ENCODE assay signal across 12 mouse cellular contexts in the genomic region with DNA sequence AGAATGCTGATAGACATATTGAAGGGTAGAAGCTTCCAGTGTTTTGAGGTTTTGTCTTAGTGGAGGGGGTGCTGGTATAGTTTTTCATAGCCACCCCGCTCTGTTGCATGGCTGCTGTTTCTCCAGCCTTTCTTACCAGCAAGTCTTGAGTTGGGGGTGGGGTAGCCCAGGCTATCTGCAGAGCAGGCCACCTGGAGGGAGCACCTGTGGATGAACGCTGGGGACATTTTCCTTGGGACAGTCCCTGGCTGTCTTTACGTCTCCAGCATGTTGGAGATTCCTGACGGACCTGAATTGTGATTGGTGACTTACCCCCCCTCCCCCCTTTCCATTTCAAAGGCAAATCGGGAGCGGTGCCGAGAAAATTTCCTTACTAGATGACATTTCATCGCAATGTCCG. TPM values are rescaled to one million over a fixed set of nuclear protein-coding genes. Genes with fewer than 3 reads are reported as not detected.
DNase-seq lines count a peak whose midpoint lies in the region; ATAC-seq and TF ChIP-seq lines count a peak whose summit lies in the region.
"Had no signal": no experiment of that assay in that cellular context is flagged by ENCODE, and none has a peak within 500 bp of the region (broad histone marks: within the 10 kb centered on the region; RNA-seq: fewer than 3 reads in every experiment).

No protein-coding gene starts in this region.

- no peaks in the 10 kb centered on the region for H3K9me3 ChIP-seq in embryonic facial prominence, embryonic 13.5 days
- no peaks in the 10 kb centered on the region for H3K9me3 ChIP-seq in embryonic facial prominence, embryonic 10.5 days
- H3K9me3 ChIP-seq in embryonic facial prominence, embryonic 14.5 days (ENCODE audit: control insufficient read depth, low read length) = no peaks in the 10 kb centered on the region
- no peaks in the 10 kb centered on the region for H3K9me3 ChIP-seq in midbrain, embryonic 14.5 days (ENCODE audit: control insufficient read depth, low read length)
- H3K9me3 ChIP-seq: heart, embryonic 15.5 days had no signal

- no peak for ATAC-seq in embryonic facial prominence, embryonic 13.5 days (ENCODE audit: insufficient number of reproducible peaks, insufficient read depth, low FRiP score, low TSS enrichment, low read depth)
- no peak for ATAC-seq in embryonic facial prominence, embryonic 14.5 days (ENCODE audit: low read depth)
- no peak for ATAC-seq in midbrain, embryonic 14.5 days (ENCODE audit: low FRiP score, low TSS enrichment)
- ATAC-seq: liver, postnatal 0 days had no signal

- peaks cover 52% of the 10 kb centered on the region for H3K4me1 ChIP-seq in embryonic facial prominence, embryonic 13.5 days
- peaks cover 43% of the 10 kb centered on the region for H3K4me1 ChIP-seq in embryonic facial prominence, embryonic 10.5 days
- peaks cover 35% of the 10 kb centered on the region for H3K4me1 ChIP-seq in embryonic facial prominence, embryonic 14.5 days (ENCODE audit: control insufficient read depth, insufficient read depth, low read length)
- peaks cover 24% of the 10 kb centered on the region for H3K4me1 ChIP-seq in midbrain, embryonic 14.5 days (ENCODE audit: control insufficient read depth, insufficient read depth, low read length)

- WGBS in embryonic facial prominence, embryonic 13.5 days = 78% methylated on average over 9 of the region's 9 CpGs
- 84% methylated on average over 9 of the region's 9 CpGs for WGBS in embryonic facial prominence, embryonic 10.5 days
- 70% methylated on average over 9 of the region's 9 CpGs for WGBS in embryonic facial prominence, embryonic 14.5 days
- WGBS in midbrain, embryonic 14.5 days = 69% methylated on average over 9 of the region's 9 CpGs

- H3K4me3 ChIP-seq in embryonic facial prominence, embryonic 13.5 days = no peak overlapping the region
- H3K4me3 ChIP-seq in embryonic facial prominence, embryonic 10.5 days = no peak overlapping the region
- no peak overlapping the region for H3K4me3 ChIP-seq in left cerebral cortex, adult 2 months
- H3K4me3 ChIP-seq in embryonic facial prominence, embryonic 14.5 days (ENCODE audit: low read depth, low read length) = no peak overlapping the region
- H3K4me3 ChIP-seq in midbrain, embryonic 14.5 days (replicated peaks; ENCODE audit: low read depth, low read length) = no peak overlapping the region
- H3K4me3 ChIP-seq: heart, embryonic 15.5 days had no signal

- TF ChIP-seq CTCF in left cerebral cortex, adult 2 months (IDR thresholded peaks at IDR 0.05) = no peak

- intact Hi-C loops in left cerebral cortex, adult 2 months (cut with DNase I) = no loop called here
- intact Hi-C loops in left cerebral cortex, postnatal 10 days (cut with DNase I) = no loop called here

- H3K4me2 ChIP-seq in embryonic facial prominence, embryonic 13.5 days = no peak overlapping the region
- no peak overlapping the region for H3K4me2 ChIP-seq in embryonic facial prominence, embryonic 14.5 days (ENCODE audit: low read depth, low read length)
- H3K4me2 ChIP-seq in midbrain, embryonic 14.5 days (ENCODE audit: low read length) = no peak overlapping the region
- H3K4me2 ChIP-seq: heart, embryonic 15.5 days had no signal

- H3K27me3 ChIP-seq in embryonic facial prominence, embryonic 13.5 days = no peaks in the 10 kb centered on the region
- no peaks in the 10 kb centered on the region for H3K27me3 ChIP-seq in embryonic facial prominence, embryonic 10.5 days (replicated peaks; ENCODE audit: low read depth, poor library complexity, severe bottlenecking)
- H3K27me3 ChIP-seq in embryonic facial prominence, embryonic 14.5 days (replicated peaks; ENCODE audit: control insufficient read depth, insufficient read depth, low read length) = no peaks in the 10 kb centered on the region
- H3K27me3 ChIP-seq in midbrain, embryonic 14.5 days (ENCODE audit: control insufficient read depth, insufficient read depth, low read length) = no peaks in the 10 kb centered on the region
- H3K27me3 ChIP-seq: heart, embryonic 15.5 days had no signal

- peaks cover 46% of the 10 kb centered on the region for H3K36me3 ChIP-seq in embryonic facial prominence, embryonic 13.5 days
- peaks cover 69% of the 10 kb centered on the region for H3K36me3 ChIP-seq in embryonic facial prominence, embryonic 10.5 days (replicated peaks)
- H3K36me3 ChIP-seq in embryonic facial prominence, embryonic 14.5 days (ENCODE audit: control insufficient read depth, insufficient read depth, low read length) = peaks cover 39% of the 10 kb centered on the region
- peaks cover 39% of the 10 kb centered on the region for H3K36me3 ChIP-seq in midbrain, embryonic 14.5 days (ENCODE audit: control insufficient read depth, insufficient read depth, low read length)

- H3K9ac ChIP-seq in embryonic facial prominence, embryonic 13.5 days = no peak overlapping the region
- no peak overlapping the region; the same call in 1 of the 2 replicates for H3K9ac ChIP-seq in embryonic facial prominence, embryonic 14.5 days (ENCODE audit: low read depth, low read length)
- H3K9ac ChIP-seq in midbrain, embryonic 14.5 days (replicated peaks; ENCODE audit: low read length) = no peak overlapping the region
- H3K9ac ChIP-seq: heart, embryonic 15.5 days; liver, postnatal 0 days had no signal

- no peak for DNase-seq in embryonic facial prominence, embryonic 10.5 days (ENCODE audit: low spot score)
- DNase-seq in left cerebral cortex, adult 2 months (ENCODE audit: extremely low spot score in 1 of 2, low spot score in 2 of 2) = no peak
- DNase-seq in left cerebral cortex, postnatal 10 days (ENCODE audit: extremely low spot score in 1 of 2, low spot score in 2 of 2) = no peak
- DNase-seq in embryonic facial prominence, embryonic 14.5 days (ENCODE audit: low spot score) = no peak
- DNase-seq in midbrain, embryonic 14.5 days = no peak
- DNase-seq in cerebellum, postnatal 4 days (ENCODE audit: low spot score in 2 of 2) = no peak
- no peak for DNase-seq in spleen, postnatal 36 days (ENCODE audit: low spot score in 2 of 2)
- DNase-seq: gastrocnemius, postnatal 36 days; liver, postnatal 0 days; right cerebral cortex, postnatal 14 days had no signal

- peak overlapping the region; percentile 57 for H3K27ac ChIP-seq in embryonic facial prominence, embryonic 13.5 days
- H3K27ac ChIP-seq in embryonic facial prominence, embryonic 10.5 days (replicated peaks) = no peak overlapping the region
- H3K27ac ChIP-seq in left cerebral cortex, adult 2 months = peak overlapping the region; percentile 59
- 0 out of 2 replicates have a peak overlapping the region, but pooled peaks have one; percentile 7 for H3K27ac ChIP-seq in embryonic facial prominence, embryonic 14.5 days (replicated peaks; ENCODE audit: low read depth, low read length)
- peak overlapping the region; percentile 64; the same call in 1 of the 2 replicates for H3K27ac ChIP-seq in midbrain, embryonic 14.5 days (replicated peaks; ENCODE audit: low read depth, low read length)

RNA-seq across cellular contexts. Expression of gene Prrc2b, which starts 31.2 kb away (rescaled TPM):
- 44.8 and 57.7 TPM in 2 replicates for polyA plus RNA-seq in embryonic facial prominence, embryonic 13.5 days (2015; fragmentation: Nextera tagmentation; extraction: Ambion mirVana)
- 60.0 and 69.9 TPM in 2 replicates for polyA plus RNA-seq in embryonic facial prominence, embryonic 10.5 days (2016; fragmentation: Nextera tagmentation; extraction: Ambion mirVana)
- 100 to 1,000 TPM; 268 to 280 TPM for total RNA-seq in left cerebral cortex, adult 2 months (2021)
- total RNA-seq in left cerebral cortex, postnatal 10 days (2021) = 100 to 1,000 TPM; 274 to 285 TPM
- 63.0 and 66.0 TPM in 2 replicates for polyA plus RNA-seq in embryonic facial prominence, embryonic 14.5 days (2014; fragmentation: Nextera tagmentation; extraction: Ambion mirVana)
- polyA plus RNA-seq in midbrain, embryonic 14.5 days (2014; fragmentation: Nextera tagmentation; extraction: Ambion mirVana) = 121 and 141 TPM in 2 replicates

RNA-seq across cellular contexts. Expression of gene Pomt1, which starts 54.3 kb away (rescaled TPM):
- 25.1 and 31.3 TPM in 2 replicates for polyA plus RNA-seq in embryonic facial prominence, embryonic 13.5 days (2015; fragmentation: Nextera tagmentation; extraction: Ambion mirVana)
- 22.4 and 22.5 TPM in 2 replicates for polyA plus RNA-seq in embryonic facial prominence, embryonic 10.5 days (2016; fragmentation: Nextera tagmentation; extraction: Ambion mirVana)
- total RNA-seq in left cerebral cortex, adult 2 months (2021) = 10 to 100 TPM; 23.7 to 25.3 TPM
- total RNA-seq in left cerebral cortex, postnatal 10 days (2021) = 10 to 100 TPM; 27.2 to 29.0 TPM
- polyA plus RNA-seq in embryonic facial prominence, embryonic 14.5 days (2014; fragmentation: Nextera tagmentation; extraction: Ambion mirVana) = 20.2 and 26.5 TPM in 2 replicates
- polyA plus RNA-seq in midbrain, embryonic 14.5 days (2014; fragmentation: Nextera tagmentation; extraction: Ambion mirVana) = 28.3 and 33.2 TPM in 2 replicates
